In genomic region chr19:7091448-7092050, GRCm38 (mm10) we compare ENCODE assay signal across 9 mouse cellular contexts. TPM values are rescaled to one million over a fixed set of nuclear protein-coding genes. Genes with fewer than 3 reads are reported as not detected.
A peak's percentile ranks its signal among the peaks of the same experiment; 100 is the strongest.
DNase-seq lines count a peak whose midpoint lies in the region; ATAC-seq and TF ChIP-seq lines count a peak whose summit lies in the region.
"Had no signal": no experiment of that assay in that cellular context is flagged by ENCODE, and none has a peak within 500 bp of the region (broad histone marks: within the 10 kb centered on the region; RNA-seq: fewer than 3 reads in every experiment).

No protein-coding gene starts in this region.

- no peaks in the 10 kb centered on the region for H3K36me3 ChIP-seq in liver, embryonic 12.5 days
- peaks cover 14% of the 10 kb centered on the region; the same call in 1 of the 2 replicates for H3K36me3 ChIP-seq in forebrain, embryonic 13.5 days (ENCODE audit: poor library complexity, severe bottlenecking)
- H3K36me3 ChIP-seq in hindbrain, embryonic 15.5 days, result no peaks in the 10 kb centered on the region
- H3K36me3 ChIP-seq in myocyte (ENCODE audit: control insufficient read depth, insufficient read depth), result no peaks in the 10 kb centered on the region

- WGBS in liver, embryonic 12.5 days (ENCODE audit: insufficient replicate concordance), result 67% methylated on average over 10 of the region's 10 CpGs
- WGBS in forebrain, embryonic 13.5 days, result 31% methylated on average over 10 of the region's 10 CpGs
- 45% methylated on average over 10 of the region's 10 CpGs for WGBS in hindbrain, embryonic 15.5 days

- peaks cover 89% of the 10 kb centered on the region for H3K27me3 ChIP-seq in liver, embryonic 12.5 days (replicated peaks)
- 0 out of 2 replicates have a peak, but pooled peaks cover 4% of the 10 kb centered on the region for H3K27me3 ChIP-seq in forebrain, embryonic 13.5 days
- no peaks in the 10 kb centered on the region; the same call in 1 of the 2 replicates for H3K27me3 ChIP-seq in hindbrain, embryonic 15.5 days
- no peaks in the 10 kb centered on the region for H3K27me3 ChIP-seq in myocyte (ENCODE audit: control insufficient read depth, insufficient read depth, insufficient read length)

- no peak overlapping the region for H3K27ac ChIP-seq in liver, embryonic 12.5 days
- H3K27ac ChIP-seq in forebrain, embryonic 13.5 days, result peak overlapping the region; percentile 93
- H3K27ac ChIP-seq in hindbrain, embryonic 15.5 days (replicated peaks), result peak overlapping the region; percentile 21; the same call in 1 of the 2 replicates

- DNase-seq in liver, result no peak
- DNase-seq in adrenal gland, adult 18-20 months (ENCODE audit: low spot score in 2 of 2), result no peak
- no peak for DNase-seq in left cerebral cortex, adult 11 months (ENCODE audit: low spot score)
- DNase-seq: lung, postnatal 14 days had no signal

- no peaks in the 10 kb centered on the region for H3K4me1 ChIP-seq in liver, embryonic 12.5 days
- H3K4me1 ChIP-seq in forebrain, embryonic 13.5 days, result peaks cover 71% of the 10 kb centered on the region
- peaks cover 64% of the 10 kb centered on the region for H3K4me1 ChIP-seq in hindbrain, embryonic 15.5 days (replicated peaks)

- no peaks in the 10 kb centered on the region for H3K9me3 ChIP-seq in liver, embryonic 12.5 days (replicated peaks)
- no peaks in the 10 kb centered on the region for H3K9me3 ChIP-seq in forebrain, embryonic 13.5 days (replicated peaks)
- no peaks in the 10 kb centered on the region for H3K9me3 ChIP-seq in hindbrain, embryonic 15.5 days

- ATAC-seq in liver, embryonic 12.5 days, result 0 out of 2 replicates have a peak, but pooled peaks have one; percentile 36
- peak; percentile 9; the same call in 1 of the 2 replicates for ATAC-seq in forebrain, embryonic 13.5 days
- peak; percentile 20; the same call in 1 of the 2 replicates for ATAC-seq in hindbrain, embryonic 15.5 days (ENCODE audit: low FRiP score, low read depth)

- H3ac ChIP-seq in myocyte (ENCODE audit: control insufficient read depth, insufficient read length), result no peak overlapping the region

- H3K79me2 ChIP-seq in myocyte (ENCODE audit: control insufficient read depth, insufficient read depth), result no peaks in the 10 kb centered on the region

- TF ChIP-seq POLR2A in myocyte (IDR thresholded peaks at IDR 0.05; ENCODE audit: insufficient read length, low read depth), result no peak

- no peak overlapping the region for H3K9ac ChIP-seq in liver, embryonic 12.5 days
- peak overlapping the region; percentile 1; the same call in 1 of the 2 replicates for H3K9ac ChIP-seq in forebrain, embryonic 13.5 days
- no peak overlapping the region for H3K9ac ChIP-seq in hindbrain, embryonic 15.5 days

- H3K4me3 ChIP-seq in liver, embryonic 12.5 days, result no peak overlapping the region
- no peak overlapping the region for H3K4me3 ChIP-seq in forebrain, embryonic 13.5 days
- H3K4me3 ChIP-seq in hindbrain, embryonic 15.5 days, result no peak overlapping the region
- H3K4me3 ChIP-seq in myocyte, result no peak overlapping the region

- no peak overlapping the region for H3K4me2 ChIP-seq in liver, embryonic 12.5 days
- no peak overlapping the region for H3K4me2 ChIP-seq in forebrain, embryonic 13.5 days
- H3K4me2 ChIP-seq in hindbrain, embryonic 15.5 days, result no peak overlapping the region
- no peak overlapping the region for H3K4me2 ChIP-seq in myocyte (ENCODE audit: low read depth)
- H3K4me2 ChIP-seq: heart, embryonic 11.5 days had no signal

TF ChIP-seq in myocyte, 11 proteins besides CTCF, POLR2A, EP300 and RAD21:
- TF ChIP-seq CEBPB (IDR thresholded peaks at IDR 0.05; ENCODE audit: insufficient read depth, poor library complexity, severe bottlenecking), result no peak
- TF ChIP-seq MAX (IDR thresholded peaks at IDR 0.05; ENCODE audit: low read depth), result no peak
- TF ChIP-seq TCF12 (IDR thresholded peaks at IDR 0.05; ENCODE audit: insufficient read depth, poor library complexity, severe bottlenecking), result no peak
- TF ChIP-seq POLR2AphosphoS2 (IDR thresholded peaks at IDR 0.05; ENCODE audit: insufficient read length, low read depth), result no peak
- TF ChIP-seq REST (IDR thresholded peaks at IDR 0.05; ENCODE audit: insufficient read depth, insufficient read length), result no peak
- TF ChIP-seq SRF (IDR thresholded peaks at IDR 0.05; ENCODE audit: control insufficient read depth, insufficient read length, low read depth), result no peak
- TF ChIP-seq USF1 (IDR thresholded peaks at IDR 0.05; ENCODE audit: low read depth), result no peak
- peak in 2 of 3 experiments; percentile 85 to 91 for TF ChIP-seq MYOG (IDR thresholded peaks at IDR 0.05; ENCODE audit: control insufficient read depth in 1 of 3, insufficient read depth in 1 of 3, insufficient read length in 2 of 3, low read depth in 2 of 3)
- TF ChIP-seq MYOD1 (IDR thresholded peaks at IDR 0.05; ENCODE audit: control insufficient read depth in 1 of 3, insufficient read length in 2 of 3, low read depth in 2 of 3), result peak in 2 of 3 experiments; percentile 70 to 88
- no peak for TF ChIP-seq E2F4 (IDR thresholded peaks at IDR 0.05; ENCODE audit: insufficient read depth)
- peak; percentile 11 for TF ChIP-seq TCF3 (IDR thresholded peaks at IDR 0.05; ENCODE audit: insufficient read length, low read depth)

RNA-seq across cellular contexts. Expression of gene Flrt1, which starts 14.0 kb away (rescaled TPM):
- polyA plus RNA-seq in liver, embryonic 12.5 days (2016; fragmentation: Nextera tagmentation; extraction: Ambion mirVana), result 0.23 TPM in 2 replicates
- polyA plus RNA-seq in forebrain, embryonic 13.5 days (2015; fragmentation: Nextera tagmentation; extraction: Ambion mirVana), result 10.4 and 11.3 TPM in 2 replicates
- 9.8 and 11.1 TPM in 2 replicates for polyA plus RNA-seq in hindbrain, embryonic 15.5 days (2015; fragmentation: Nextera tagmentation; extraction: Ambion mirVana)
- 1.2 TPM for polyA plus RNA-seq in myocyte (2012; fragmentation: generic; extraction: Trizol)
- total RNA-seq in adrenal gland, adult 18-20 months (2021), result 1 to 10 TPM; 2.1 to 9.3 TPM

RNA-seq across cellular contexts. Expression of gene Macrod1, which starts 34.9 kb away (rescaled TPM):
- polyA plus RNA-seq in liver, embryonic 12.5 days (2016; fragmentation: Nextera tagmentation; extraction: Ambion mirVana), result 6.4 and 7.6 TPM in 2 replicates
- 3.3 and 4.4 TPM in 2 replicates for polyA plus RNA-seq in forebrain, embryonic 13.5 days (2015; fragmentation: Nextera tagmentation; extraction: Ambion mirVana)
- polyA plus RNA-seq in hindbrain, embryonic 15.5 days (2015; fragmentation: Nextera tagmentation; extraction: Ambion mirVana), result 5.5 and 6.1 TPM in 2 replicates
- polyA plus RNA-seq in myocyte (2012; fragmentation: generic; extraction: Trizol), result 82.4 TPM
- 10 to 100 TPM; 62.4 to 77.9 TPM for total RNA-seq in adrenal gland, adult 18-20 months (2021)

RNA-seq across cellular contexts. Expression of gene Stip1, which starts 51.8 kb away (rescaled TPM):
- polyA plus RNA-seq in liver, embryonic 12.5 days (2016; fragmentation: Nextera tagmentation; extraction: Ambion mirVana), result 218 and 230 TPM in 2 replicates
- 289 and 311 TPM in 2 replicates for polyA plus RNA-seq in forebrain, embryonic 13.5 days (2015; fragmentation: Nextera tagmentation; extraction: Ambion mirVana)
- polyA plus RNA-seq in hindbrain, embryonic 15.5 days (2015; fragmentation: Nextera tagmentation; extraction: Ambion mirVana), result 218 and 229 TPM in 2 replicates
- polyA plus RNA-seq in myocyte (2012; fragmentation: generic; extraction: Trizol), result 223 TPM
- 100 to 1,000 TPM; 284 to 378 TPM for total RNA-seq in adrenal gland, adult 18-20 months (2021)
